Mouse (Mus musculus): ENCODE measurements at regions not wholly inside any gene's neighbourhood (a gene's known extent, or its start where the extent isn't known, plus 50 kb on each side); places are given as distances from the start of the nearest gene placed in this dataset.
A peak's percentile ranks its signal among the peaks of the same experiment; 100 is the strongest.
"Not testable (repeated sequence)": the region's sequence is repeated elsewhere in the genome, so short reads cannot be mapped to it uniquely, and the experiment has no call there.

GRCm38 (mm10) chr13:6859551-6859950, 211.0 kb upstream of the Pfkp start:
- Histone ChIP-seq H3K27ac (ENCODE audit: low read depth, low read length) (no peak overlapping the region), H3K36me3 (ENCODE audit: control insufficient read depth, insufficient read depth, low read length) (no peaks in the 10 kb centered on the region), H3K27me3 (replicated peaks; ENCODE audit: control insufficient read depth, insufficient read depth, low read length) (no peaks in the 10 kb centered on the region), H3K4me3 (ENCODE audit: low read length) (no peak overlapping the region), H3K9ac (ENCODE audit: low read depth, low read length) (no peak overlapping the region), H3K9me3 (ENCODE audit: control insufficient read depth, low read length) (no peaks in the 10 kb centered on the region), H3K4me1 (ENCODE audit: control insufficient read depth, insufficient read depth, low read depth, low read length) (no peaks in the 10 kb centered on the region), H3K4me2 (ENCODE audit: low read length) (no peak overlapping the region)
- WGBS, result 90% methylated on average over 3 of the region's 3 CpGs
- no peak for ATAC-seq

GRCm38 (mm10) chr13:6855199-6856148, 206.9 kb upstream of the Pfkp start:
- Histone ChIP-seq H3K9ac (ENCODE audit: low read depth, low read length) (no peak overlapping the region), H3K9me3 (ENCODE audit: control insufficient read depth, low read length) (no peaks in the 10 kb centered on the region), H3K27ac (ENCODE audit: low read depth, low read length) (no peak overlapping the region), H3K4me1 (ENCODE audit: control insufficient read depth, insufficient read depth, low read depth, low read length) (no peaks in the 10 kb centered on the region), H3K27me3 (replicated peaks; ENCODE audit: control insufficient read depth, insufficient read depth, low read length) (no peaks in the 10 kb centered on the region), H3K36me3 (ENCODE audit: control insufficient read depth, insufficient read depth, low read length) (no peaks in the 10 kb centered on the region), H3K4me2 (ENCODE audit: low read length) (no peak overlapping the region), H3K4me3 (ENCODE audit: low read length) (no peak overlapping the region)
- WGBS, result 66% methylated on average over 10 of the region's 10 CpGs
- ATAC-seq, result no peak

DNA sequence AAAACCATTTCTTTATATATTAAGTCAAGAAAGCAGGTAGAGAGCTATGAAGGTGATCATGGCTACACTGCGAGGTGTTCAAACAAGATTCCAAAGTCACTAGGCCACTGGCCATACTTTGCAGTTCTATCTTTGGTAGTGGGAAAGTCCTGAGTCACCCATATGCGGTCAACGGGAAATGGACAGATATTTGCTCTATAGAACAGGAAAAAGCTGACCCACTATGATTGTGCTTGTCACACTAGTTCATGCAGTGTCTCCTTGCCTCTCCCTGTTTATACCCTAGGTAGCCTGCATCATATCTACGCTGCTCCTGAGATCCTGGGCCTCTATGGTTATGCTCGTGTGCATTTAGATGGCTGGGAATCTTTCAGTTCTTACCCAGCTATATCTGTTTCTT, 188.9 kb upstream of the Pfkp start:
- H3K9ac ChIP-seq (ENCODE audit: low read depth, low read length), result no peak overlapping the region
- no peaks in the 10 kb centered on the region for H3K27me3 ChIP-seq (replicated peaks; ENCODE audit: control insufficient read depth, insufficient read depth, low read length)
- H3K4me3 ChIP-seq (ENCODE audit: low read length), result no peak overlapping the region
- 93% methylated on average over 5 of the region's 5 CpGs for WGBS
- no peak for ATAC-seq
- no peaks in the 10 kb centered on the region for H3K36me3 ChIP-seq (ENCODE audit: control insufficient read depth, insufficient read depth, low read length)
- H3K9me3 ChIP-seq (ENCODE audit: control insufficient read depth, low read length), result no peaks in the 10 kb centered on the region
- H3K4me1 ChIP-seq (ENCODE audit: control insufficient read depth, insufficient read depth, low read depth, low read length), result no peaks in the 10 kb centered on the region
- no peak overlapping the region for H3K4me2 ChIP-seq (ENCODE audit: low read length)
- no peak overlapping the region for H3K27ac ChIP-seq (ENCODE audit: low read depth, low read length)

- no peaks in the 10 kb centered on the region for H3K9me3 ChIP-seq (ENCODE audit: control insufficient read depth, low read length)
- WGBS, result 72% methylated on average over 1 of the region's 1 CpGs
Measured at GRCm38 (mm10) chr13:6837075-6837422, 188.5 kb upstream of the Pfkp start.

DNA sequence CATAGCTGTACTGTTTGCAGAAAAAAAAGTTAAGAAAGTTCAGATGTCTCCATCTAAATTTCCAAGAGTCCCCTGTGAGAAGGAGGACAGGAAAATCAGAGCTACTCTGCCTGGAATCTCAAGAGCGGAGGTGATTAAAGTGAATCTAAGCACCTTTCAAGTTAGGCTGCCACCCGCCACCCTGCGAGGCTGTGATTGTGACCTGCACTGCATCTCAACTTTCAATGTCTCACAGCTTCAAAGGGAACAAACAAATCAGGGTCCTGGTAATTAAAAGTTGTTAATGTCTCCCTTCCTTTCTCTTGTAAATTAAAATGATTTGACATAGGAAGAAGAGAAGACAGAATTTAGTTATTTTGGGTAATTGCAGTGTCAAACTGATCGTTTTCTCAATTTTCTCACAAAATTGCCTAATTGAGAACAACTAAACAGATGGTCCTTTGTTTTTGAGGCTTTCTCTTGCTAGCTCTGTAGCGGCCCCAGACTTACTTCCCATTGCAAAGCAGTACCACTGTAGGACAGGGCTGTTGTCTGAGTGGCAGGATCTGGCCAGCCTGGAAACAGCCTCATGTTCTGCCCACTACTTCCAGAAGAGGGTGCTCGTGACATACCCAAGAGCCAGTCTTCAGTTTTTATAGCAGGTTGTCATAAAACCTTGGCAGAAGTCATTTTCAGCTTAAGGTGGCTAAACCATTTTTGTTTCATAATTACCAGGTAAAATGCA, 187.9 kb upstream of the Pfkp start:
- Histone ChIP-seq H3K4me3 (ENCODE audit: low read length) (no peak overlapping the region), H3K27me3 (replicated peaks; ENCODE audit: control insufficient read depth, insufficient read depth, low read length) (no peaks in the 10 kb centered on the region), H3K36me3 (ENCODE audit: control insufficient read depth, insufficient read depth, low read length) (no peaks in the 10 kb centered on the region), H3K27ac (ENCODE audit: low read depth, low read length) (no peak overlapping the region), H3K4me1 (ENCODE audit: control insufficient read depth, insufficient read depth, low read depth, low read length) (no peaks in the 10 kb centered on the region), H3K4me2 (ENCODE audit: low read length) (no peak overlapping the region), H3K9ac (ENCODE audit: low read depth, low read length) (no peak overlapping the region), H3K9me3 (ENCODE audit: control insufficient read depth, low read length) (no peaks in the 10 kb centered on the region)
- peak; percentile 94 for ATAC-seq
- WGBS, result 41% methylated on average over 6 of the region's 6 CpGs

More at GRCm38 (mm10) chr13:6837075-6837422, 188.5 kb upstream of the Pfkp start:
- ATAC-seq, result peak; percentile 56; the same call in 1 of the 2 replicates
- H3K4me2 ChIP-seq (ENCODE audit: low read length), result no peak overlapping the region
- no peak overlapping the region for H3K9ac ChIP-seq (ENCODE audit: low read depth, low read length)
- H3K4me1 ChIP-seq (ENCODE audit: control insufficient read depth, insufficient read depth, low read depth, low read length), result no peaks in the 10 kb centered on the region
- H3K4me3 ChIP-seq (ENCODE audit: low read length), result no peak overlapping the region
- no peaks in the 10 kb centered on the region for H3K27me3 ChIP-seq (replicated peaks; ENCODE audit: control insufficient read depth, insufficient read depth, low read length)
- no peaks in the 10 kb centered on the region for H3K36me3 ChIP-seq (ENCODE audit: control insufficient read depth, insufficient read depth, low read length)
- no peak overlapping the region for H3K27ac ChIP-seq (ENCODE audit: low read depth, low read length)

DNA sequence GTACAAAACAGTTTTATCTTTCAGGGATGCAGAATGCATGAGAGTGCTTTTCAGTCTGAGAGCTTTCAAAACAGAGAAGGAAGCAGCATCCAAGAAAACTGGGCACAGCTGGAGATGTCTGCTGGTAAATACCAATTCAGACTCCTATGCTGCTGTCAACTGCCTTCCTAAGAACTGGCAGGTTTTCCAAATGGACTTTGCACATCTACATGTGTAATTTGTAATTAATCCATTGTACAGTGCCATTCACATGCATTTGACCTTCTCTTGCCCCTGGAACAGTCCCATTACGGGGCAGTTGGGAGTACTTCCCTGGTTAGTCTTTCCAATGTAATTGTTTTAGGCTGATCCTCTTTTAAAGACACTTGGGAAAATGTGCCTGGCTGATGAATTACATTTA, 181.3 kb upstream of the Pfkp start:
- Histone ChIP-seq H3K4me3 (ENCODE audit: low read length) (no peak overlapping the region), H3K27me3 (replicated peaks; ENCODE audit: control insufficient read depth, insufficient read depth, low read length) (no peaks in the 10 kb centered on the region), H3K9me3 (ENCODE audit: control insufficient read depth, low read length) (no peaks in the 10 kb centered on the region), H3K4me1 (ENCODE audit: control insufficient read depth, insufficient read depth, low read depth, low read length) (no peaks in the 10 kb centered on the region), H3K4me2 (ENCODE audit: low read length) (no peak overlapping the region), H3K36me3 (ENCODE audit: control insufficient read depth, insufficient read depth, low read length) (no peaks in the 10 kb centered on the region), H3K9ac (ENCODE audit: low read depth, low read length) (no peak overlapping the region), H3K27ac (ENCODE audit: low read depth, low read length) (no peak overlapping the region)
- 39% methylated on average over 1 of the region's 1 CpGs for WGBS
- ATAC-seq, result no peak

GRCm38 (mm10) chr13:6829346-6829745, 180.8 kb upstream of the Pfkp start:
- ATAC-seq, result no peak
- WGBS, result 71% methylated on average over 5 of the region's 5 CpGs
- Histone ChIP-seq H3K9me3 (ENCODE audit: control insufficient read depth, low read length) (no peaks in the 10 kb centered on the region), H3K4me3 (ENCODE audit: low read length) (no peak overlapping the region), H3K36me3 (ENCODE audit: control insufficient read depth, insufficient read depth, low read length) (no peaks in the 10 kb centered on the region), H3K27ac (ENCODE audit: low read depth, low read length) (no peak overlapping the region), H3K27me3 (replicated peaks; ENCODE audit: control insufficient read depth, insufficient read depth, low read length) (no peaks in the 10 kb centered on the region), H3K4me2 (ENCODE audit: low read length) (no peak overlapping the region), H3K4me1 (ENCODE audit: control insufficient read depth, insufficient read depth, low read depth, low read length) (no peaks in the 10 kb centered on the region), H3K9ac (ENCODE audit: low read depth, low read length) (no peak overlapping the region)

GRCm38 (mm10) chr13:6828601-6829330, 180.2 kb upstream of the Pfkp start:
- not testable (repeated sequence) for H3K27me3 ChIP-seq (replicated peaks; ENCODE audit: control insufficient read depth, insufficient read depth, low read length); H3K4me3 ChIP-seq (ENCODE audit: low read length); H3K4me1 ChIP-seq (ENCODE audit: control insufficient read depth, insufficient read depth, low read depth, low read length); H3K36me3 ChIP-seq (ENCODE audit: control insufficient read depth, insufficient read depth, low read length); H3K27ac ChIP-seq (ENCODE audit: low read depth, low read length); ATAC-seq; H3K4me2 ChIP-seq (ENCODE audit: low read length); H3K9ac ChIP-seq (ENCODE audit: low read depth, low read length); H3K9me3 ChIP-seq (ENCODE audit: control insufficient read depth, low read length)
- 81% methylated on average over 8 of the region's 8 CpGs for WGBS

Measured in hindbrain, embryonic 16.5 days (tissue).